ENCODE assay signal across 18 mouse cellular contexts in genomic region chr2:148133811-148134210, GRCm38 (mm10).
DNase-seq lines count a peak whose midpoint lies in the region; ATAC-seq and TF ChIP-seq lines count a peak whose summit lies in the region.
"Had no signal": no experiment of that assay in that cellular context is flagged by ENCODE, and none has a peak within 500 bp of the region (broad histone marks: within the 10 kb centered on the region; RNA-seq: fewer than 3 reads in every experiment).

No protein-coding gene starts in this region.

- ATAC-seq in kidney, embryonic 15.5 days (replicated peaks; ENCODE audit: low FRiP score) = no peak
- ATAC-seq in kidney, embryonic 16.5 days (ENCODE audit: low FRiP score, low TSS enrichment) = peak; percentile 31; the same call in 1 of the 2 replicates
- no peak for ATAC-seq in stomach, postnatal 0 days (ENCODE audit: low FRiP score, low TSS enrichment)
- ATAC-seq: forebrain, embryonic 15.5 days had no signal

- H3K27ac ChIP-seq in kidney, adult 2 months (ENCODE audit: insufficient read depth, low read depth, low read length) = peak overlapping the region; percentile 78; the same call in 1 of the 2 replicates
- no peak overlapping the region for H3K27ac ChIP-seq in kidney, embryonic 15.5 days
- H3K27ac ChIP-seq in kidney, embryonic 16.5 days (ENCODE audit: low read length) = no peak overlapping the region
- H3K27ac ChIP-seq in stomach, postnatal 0 days (replicated peaks) = no peak overlapping the region
- H3K27ac ChIP-seq: embryonic facial prominence, embryonic 12.5 days; forebrain, embryonic 15.5 days; hindbrain, embryonic 10.5 days; hindbrain, embryonic 15.5 days had no signal

- no peaks in the 10 kb centered on the region for H3K36me3 ChIP-seq in kidney, adult 2 months (ENCODE audit: control insufficient read depth, insufficient read depth, low read length)
- no peaks in the 10 kb centered on the region for H3K36me3 ChIP-seq in kidney, embryonic 15.5 days
- H3K36me3 ChIP-seq in kidney, embryonic 16.5 days (ENCODE audit: insufficient read depth, low read length) = no peaks in the 10 kb centered on the region
- no peaks in the 10 kb centered on the region for H3K36me3 ChIP-seq in stomach, postnatal 0 days (ENCODE audit: control insufficient read depth, insufficient read depth, low read length)
- H3K36me3 ChIP-seq: embryonic facial prominence, embryonic 12.5 days; forebrain, embryonic 15.5 days; heart, embryonic 12.5 days; hindbrain, embryonic 10.5 days; hindbrain, embryonic 15.5 days had no signal

- H3K9ac ChIP-seq in kidney, embryonic 15.5 days = no peak overlapping the region
- H3K9ac ChIP-seq in kidney, embryonic 16.5 days (replicated peaks; ENCODE audit: low read length) = no peak overlapping the region
- H3K9ac ChIP-seq in stomach, postnatal 0 days (ENCODE audit: low read length) = no peak overlapping the region
- H3K9ac ChIP-seq: embryonic facial prominence, embryonic 12.5 days; forebrain, embryonic 15.5 days; heart, embryonic 12.5 days; hindbrain, embryonic 15.5 days had no signal

- TF ChIP-seq POLR2A in kidney, adult 2 months (IDR thresholded peaks at IDR 0.05; ENCODE audit: low read depth, low read length) = no peak

- peak; percentile 19 for DNase-seq in adrenal gland, adult 2 months
- no peak for DNase-seq in adrenal gland, postnatal 10 days
- DNase-seq in kidney, adult 2 months = peak; percentile 80
- DNase-seq in kidney, postnatal 25 days = peak; percentile 8 to 60
- no peak for DNase-seq in stomach, postnatal 0 days (ENCODE audit: low spot score)
- DNase-seq in c-Kit-positive CD71-positive TER-119-positive erythroid progenitor cells, embryonic 14.5 days (ENCODE audit: low spot score) = no peak
- DNase-seq: adrenal gland, postnatal 25 days; cerebellum, adult 2 months; cerebellum, postnatal 10 days; embryo, embryonic 11 days; gastrocnemius, postnatal 10 days had no signal

- TF ChIP-seq CTCF in kidney, adult 2 months (conservative IDR thresholded peaks at IDR 0.05; ENCODE audit: insufficient read depth, insufficient read length, low read depth, low read length) = no peak
- TF ChIP-seq CTCF in stomach, postnatal 0 days (IDR thresholded peaks at IDR 0.05; ENCODE audit: low read depth) = no peak

- no peaks in the 10 kb centered on the region for H3K27me3 ChIP-seq in kidney, adult 2 months (replicated peaks; ENCODE audit: control insufficient read depth, insufficient read depth, low read length)
- no peaks in the 10 kb centered on the region for H3K27me3 ChIP-seq in kidney, embryonic 15.5 days
- H3K27me3 ChIP-seq in kidney, embryonic 16.5 days (ENCODE audit: insufficient read depth, low read length) = no peaks in the 10 kb centered on the region
- H3K27me3 ChIP-seq in stomach, postnatal 0 days (ENCODE audit: control insufficient read depth, insufficient read depth, low read length) = no peaks in the 10 kb centered on the region
- H3K27me3 ChIP-seq: embryonic facial prominence, embryonic 12.5 days; forebrain, embryonic 15.5 days; heart, embryonic 12.5 days; hindbrain, embryonic 15.5 days had no signal

- no peak for TF ChIP-seq EP300 in stomach, postnatal 0 days (optimal IDR thresholded peaks at IDR 0.05)

- 53% methylated on average over 1 of the region's 1 CpGs for WGBS in kidney, adult 2 months
- 62% methylated on average over 1 of the region's 1 CpGs for WGBS in kidney, embryonic 15.5 days
- 80% methylated on average over 1 of the region's 1 CpGs for WGBS in kidney, embryonic 16.5 days
- 93% methylated on average over 1 of the region's 1 CpGs for WGBS in stomach, postnatal 0 days

- no peak overlapping the region for H3K4me3 ChIP-seq in kidney, adult 2 months (ENCODE audit: insufficient read depth, low read depth, low read length)
- no peak overlapping the region for H3K4me3 ChIP-seq in kidney, embryonic 15.5 days (replicated peaks)
- H3K4me3 ChIP-seq in kidney, embryonic 16.5 days (ENCODE audit: low read length) = no peak overlapping the region
- H3K4me3 ChIP-seq in stomach, postnatal 0 days (ENCODE audit: low read depth, low read length) = no peak overlapping the region
- H3K4me3 ChIP-seq: embryonic facial prominence, embryonic 12.5 days; forebrain, embryonic 15.5 days; heart, embryonic 12.5 days; hindbrain, embryonic 10.5 days; hindbrain, embryonic 15.5 days had no signal

- no peaks in the 10 kb centered on the region for H3K9me3 ChIP-seq in kidney, embryonic 15.5 days (replicated peaks)
- H3K9me3 ChIP-seq in kidney, embryonic 16.5 days (ENCODE audit: low read length) = no peaks in the 10 kb centered on the region
- no peaks in the 10 kb centered on the region for H3K9me3 ChIP-seq in stomach, postnatal 0 days (ENCODE audit: control insufficient read depth, low read length)
- H3K9me3 ChIP-seq: embryonic facial prominence, embryonic 12.5 days; forebrain, embryonic 15.5 days; heart, embryonic 12.5 days; hindbrain, embryonic 10.5 days; hindbrain, embryonic 15.5 days had no signal

- H3K4me1 ChIP-seq in kidney, adult 2 months (ENCODE audit: control insufficient read depth, insufficient read depth, low read length) = no peaks in the 10 kb centered on the region
- no peaks in the 10 kb centered on the region for H3K4me1 ChIP-seq in kidney, embryonic 15.5 days
- no peaks in the 10 kb centered on the region for H3K4me1 ChIP-seq in kidney, embryonic 16.5 days (ENCODE audit: insufficient read depth, low read length)
- H3K4me1 ChIP-seq in stomach, postnatal 0 days (replicated peaks; ENCODE audit: control insufficient read depth, insufficient read depth) = no peaks in the 10 kb centered on the region
- H3K4me1 ChIP-seq: embryonic facial prominence, embryonic 12.5 days; forebrain, embryonic 15.5 days; heart, embryonic 12.5 days; hindbrain, embryonic 10.5 days; hindbrain, embryonic 15.5 days had no signal

- no peak overlapping the region for H3K4me2 ChIP-seq in kidney, embryonic 15.5 days
- no peak overlapping the region for H3K4me2 ChIP-seq in kidney, embryonic 16.5 days (replicated peaks; ENCODE audit: low read depth, low read length)
- H3K4me2 ChIP-seq in stomach, postnatal 0 days (replicated peaks; ENCODE audit: low read depth) = no peak overlapping the region
- H3K4me2 ChIP-seq: embryonic facial prominence, embryonic 12.5 days; forebrain, embryonic 15.5 days; heart, embryonic 12.5 days; hindbrain, embryonic 15.5 days had no signal

Comparison
In these comparisons a context has a peak if more than half of its experiments do, and no peak if none do; other contexts are left out.
1. DNase-seq: peak in adrenal gland, adult 2 months (single experiment), kidney, adult 2 months (single experiment) and kidney, postnatal 25 days (2 of 2); none in adrenal gland, postnatal 10 days (single experiment), stomach, postnatal 0 days (single experiment) and c-Kit-positive CD71-positive TER-119-positive erythroid progenitor cells, embryonic 14.5 days (single experiment).